Mouse (Mus musculus) cerebellum, adult 18-20 months (tissue): ENCODE measurements around the gene Plk3.

ENCODE experiments used
- DNase-seq, 2 experiments: peaks; one replicate each; pipeline ENCODE4 v3.0.0; 2021

Gene Plk3

GRCm38 (mm10) chr4:117117931-117118330, 15.8 kb downstream of the Plk3 start:
- DNase-seq: no peak

GRCm38 (mm10) chr4:117115592-117115991, 18.2 kb downstream of the Plk3 start:
- DNase-seq: no peak

GRCm38 (mm10) chr4:117113237-117113636, 20.5 kb downstream of the Plk3 start:
- DNase-seq: no peak

GRCm38 (mm10) chr4:117110985-117111384, 22.8 kb downstream of the Plk3 start:
- DNase-seq: no peak

- no peak for DNase-seq
These were observed 23.5 kb downstream of the Plk3 start for GRCm38 (mm10) chr4:117110249-117110648.

- DNase-seq: no peak
These were observed 24.4 kb downstream of the Plk3 start for GRCm38 (mm10) chr4:117109330-117109729.

GRCm38 (mm10) chr4:117108524-117108849, 25.3 kb downstream of the Plk3 start:
- no peak for DNase-seq

- DNase-seq: no peak
These were observed 25.8 kb downstream of the Plk3 start for GRCm38 (mm10) chr4:117107813-117108523.

GRCm38 (mm10) chr4:117105127-117105526, 28.6 kb downstream of the Plk3 start:
- DNase-seq: no peak

GRCm38 (mm10) chr4:117104672-117105071, 29.1 kb downstream of the Plk3 start:
- DNase-seq: no peak

- no peak for DNase-seq
These were observed 32.5 kb downstream of the Plk3 start for GRCm38 (mm10) chr4:117101218-117101617.

GRCm38 (mm10) chr4:117100036-117100435, 33.7 kb downstream of the Plk3 start:
- DNase-seq: no peak

- DNase-seq: no peak
These were observed 35.1 kb downstream of the Plk3 start for GRCm38 (mm10) chr4:117098764-117099036.

- no peak for DNase-seq
These were observed 35.6 kb downstream of the Plk3 start for GRCm38 (mm10) chr4:117097969-117098763.

- no peak for DNase-seq
These were observed 37.1 kb downstream of the Plk3 start for GRCm38 (mm10) chr4:117096666-117097065.

- peak; percentile 11 to 22 for DNase-seq
These were observed 38.0 kb downstream of the Plk3 start, which contains the start of gene Ptch2 for GRCm38 (mm10) chr4:117095551-117096452. TSS of gene Ptch2 (plus strand) at chr4:117096075.

GRCm38 (mm10) chr4:117094626-117095361, 39.0 kb downstream of the Plk3 start:
- DNase-seq: no peak

- no peak for DNase-seq
These were observed 43.2 kb downstream of the Plk3 start for GRCm38 (mm10) chr4:117090586-117090985.

- no peak for DNase-seq
These were observed 45.7 kb downstream of the Plk3 start for GRCm38 (mm10) chr4:117087948-117088640.
